Mouse (Mus musculus): ENCODE results near the gene Rpl7l1. TPM values are rescaled to one million over a fixed set of nuclear protein-coding genes. Genes with fewer than 3 reads are reported as not detected.

Rpl7l1 gene
- 133 and 150 TPM in 2 replicates for polyA plus RNA-seq (2014; fragmentation: Nextera tagmentation; extraction: Ambion mirVana)

- Histone ChIP-seq H3K4me3 (ENCODE audit: low read depth, low read length) (peak within 1 kb of the TSS; percentile 49), H3K9me3 (ENCODE audit: control insufficient read depth, low read length) (no peaks in the 10 kb centered on the region), H3K4me2 (ENCODE audit: low read length) (peak within 1 kb of the TSS; percentile 73), H3K27ac (ENCODE audit: low read depth) (peak within 1 kb of the TSS; percentile 86), H3K9ac (ENCODE audit: low read length) (peak within 1 kb of the TSS; percentile 55), H3K27me3 (replicated peaks; ENCODE audit: control insufficient read depth, insufficient read depth, low read length) (no peaks in the 10 kb centered on the region), H3K4me1 (replicated peaks; ENCODE audit: control insufficient read depth, insufficient read depth, low read length) (peaks cover 7% of the 10 kb centered on the region; the same call in 1 of the 2 replicates), H3K36me3 (ENCODE audit: control insufficient read depth, insufficient read depth, low read length) (peaks cover 33% of the 10 kb centered on the region)
- peak; percentile 94 for DNase-seq (ENCODE audit: low spot score)
- peak; percentile 93 for ATAC-seq (replicated peaks; ENCODE audit: low FRiP score, low TSS enrichment, low read depth)
- under 1% methylated on average over 44 of the region's 44 CpGs for WGBS
These were observed at the start of gene Rpl7l1 for GRCm38 (mm10) chr17:46782341-46783221. Gene Rpl7l1, minus strand, starts transcription at chr17:46782672.

GRCm38 (mm10) chr17:46829856-46830535 lies 47.5 kb upstream of the Rpl7l1 start:
- H3K4me2 ChIP-seq (ENCODE audit: low read length) = no peak overlapping the region
- H3K9ac ChIP-seq (ENCODE audit: low read length) = no peak overlapping the region
- no peak overlapping the region for H3K27ac ChIP-seq (ENCODE audit: low read depth)
- no peak overlapping the region for H3K4me3 ChIP-seq (ENCODE audit: low read depth, low read length)
- peaks cover 24% of the 10 kb centered on the region for H3K36me3 ChIP-seq (ENCODE audit: control insufficient read depth, insufficient read depth, low read length)
- H3K27me3 ChIP-seq (replicated peaks; ENCODE audit: control insufficient read depth, insufficient read depth, low read length) = no peaks in the 10 kb centered on the region
- no peaks in the 10 kb centered on the region for H3K9me3 ChIP-seq (ENCODE audit: control insufficient read depth, low read length)
- DNase-seq (ENCODE audit: low spot score) (no peak), ATAC-seq (replicated peaks; ENCODE audit: low FRiP score, low TSS enrichment, low read depth) (no peak)
- H3K4me1 ChIP-seq (replicated peaks; ENCODE audit: control insufficient read depth, insufficient read depth, low read length) = no peaks in the 10 kb centered on the region
- WGBS = 85% methylated on average over 11 of the region's 11 CpGs

- ATAC-seq (replicated peaks; ENCODE audit: low FRiP score, low TSS enrichment, low read depth) (no peak), DNase-seq (ENCODE audit: low spot score) (no peak)
These were observed 46.5 kb upstream of the Rpl7l1 start for GRCm38 (mm10) chr17:46828935-46829334.

GRCm38 (mm10) chr17:46823091-46823490 lies 40.6 kb upstream of the Rpl7l1 start:
- Histone ChIP-seq H3K27me3 (replicated peaks; ENCODE audit: control insufficient read depth, insufficient read depth, low read length) (no peaks in the 10 kb centered on the region), H3K4me1 (replicated peaks; ENCODE audit: control insufficient read depth, insufficient read depth, low read length) (no peaks in the 10 kb centered on the region), H3K9ac (ENCODE audit: low read length) (no peak overlapping the region), H3K9me3 (ENCODE audit: control insufficient read depth, low read length) (no peaks in the 10 kb centered on the region; the same call in 1 of the 2 replicates), H3K27ac (ENCODE audit: low read depth) (no peak overlapping the region), H3K4me2 (ENCODE audit: low read length) (no peak overlapping the region), H3K4me3 (ENCODE audit: low read depth, low read length) (no peak overlapping the region), H3K36me3 (ENCODE audit: control insufficient read depth, insufficient read depth, low read length) (peaks cover 51% of the 10 kb centered on the region)
- ATAC-seq (replicated peaks; ENCODE audit: low FRiP score, low TSS enrichment, low read depth) = no peak
- no peak for DNase-seq (ENCODE audit: low spot score)
- WGBS = 95% methylated on average over 8 of the region's 8 CpGs

More at GRCm38 (mm10) chr17:46828935-46829334, 46.5 kb upstream of the Rpl7l1 start:
- no peak overlapping the region for H3K4me3 ChIP-seq (ENCODE audit: low read depth, low read length)
- 86% methylated on average over 3 of the region's 3 CpGs for WGBS
- no peaks in the 10 kb centered on the region for H3K4me1 ChIP-seq (replicated peaks; ENCODE audit: control insufficient read depth, insufficient read depth, low read length)
- H3K36me3 ChIP-seq (ENCODE audit: control insufficient read depth, insufficient read depth, low read length) = peaks cover 35% of the 10 kb centered on the region
- no peak overlapping the region for H3K9ac ChIP-seq (ENCODE audit: low read length)
- no peaks in the 10 kb centered on the region for H3K9me3 ChIP-seq (ENCODE audit: control insufficient read depth, low read length)
- H3K27me3 ChIP-seq (replicated peaks; ENCODE audit: control insufficient read depth, insufficient read depth, low read length) = no peaks in the 10 kb centered on the region
- no peak overlapping the region for H3K27ac ChIP-seq (ENCODE audit: low read depth)
- H3K4me2 ChIP-seq (ENCODE audit: low read length) = no peak overlapping the region

GRCm38 (mm10) chr17:46820628-46821027 lies 38.2 kb upstream of the Rpl7l1 start:
- no peaks in the 10 kb centered on the region for H3K4me1 ChIP-seq (replicated peaks; ENCODE audit: control insufficient read depth, insufficient read depth, low read length)
- H3K4me2 ChIP-seq (ENCODE audit: low read length) = no peak overlapping the region
- ATAC-seq (replicated peaks; ENCODE audit: low FRiP score, low TSS enrichment, low read depth) (no peak), DNase-seq (ENCODE audit: low spot score) (no peak)
- H3K9me3 ChIP-seq (ENCODE audit: control insufficient read depth, low read length) = no peaks in the 10 kb centered on the region; the same call in 1 of the 2 replicates
- peaks cover 39% of the 10 kb centered on the region for H3K36me3 ChIP-seq (ENCODE audit: control insufficient read depth, insufficient read depth, low read length)
- H3K27ac ChIP-seq (ENCODE audit: low read depth) = no peak overlapping the region
- H3K27me3 ChIP-seq (replicated peaks; ENCODE audit: control insufficient read depth, insufficient read depth, low read length) = no peaks in the 10 kb centered on the region
- no peak overlapping the region for H3K4me3 ChIP-seq (ENCODE audit: low read depth, low read length)
- H3K9ac ChIP-seq (ENCODE audit: low read length) = no peak overlapping the region
- 89% methylated on average over 7 of the region's 7 CpGs for WGBS

GRCm38 (mm10) chr17:46817734-46818158 lies 35.3 kb upstream of the Rpl7l1 start:
- no peak overlapping the region for H3K4me2 ChIP-seq (ENCODE audit: low read length)
- no peaks in the 10 kb centered on the region for H3K4me1 ChIP-seq (replicated peaks; ENCODE audit: control insufficient read depth, insufficient read depth, low read length)
- DNase-seq (ENCODE audit: low spot score) (no peak), ATAC-seq (replicated peaks; ENCODE audit: low FRiP score, low TSS enrichment, low read depth) (no peak)
- H3K27me3 ChIP-seq (replicated peaks; ENCODE audit: control insufficient read depth, insufficient read depth, low read length) = no peaks in the 10 kb centered on the region
- peaks cover 24% of the 10 kb centered on the region for H3K36me3 ChIP-seq (ENCODE audit: control insufficient read depth, insufficient read depth, low read length)
- H3K4me3 ChIP-seq (ENCODE audit: low read depth, low read length) = no peak overlapping the region
- H3K9ac ChIP-seq (ENCODE audit: low read length) = no peak overlapping the region
- H3K9me3 ChIP-seq (ENCODE audit: control insufficient read depth, low read length) = no peaks in the 10 kb centered on the region; the same call in 1 of the 2 replicates
- H3K27ac ChIP-seq (ENCODE audit: low read depth) = no peak overlapping the region
- WGBS = 85% methylated on average over 12 of the region's 12 CpGs

- H3K36me3 ChIP-seq (ENCODE audit: control insufficient read depth, insufficient read depth, low read length) = peaks cover 30% of the 10 kb centered on the region
- no peak overlapping the region for H3K27ac ChIP-seq (ENCODE audit: low read depth)
- H3K9ac ChIP-seq (ENCODE audit: low read length) = no peak overlapping the region
- H3K4me2 ChIP-seq (ENCODE audit: low read length) = no peak overlapping the region
- no peaks in the 10 kb centered on the region for H3K4me1 ChIP-seq (replicated peaks; ENCODE audit: control insufficient read depth, insufficient read depth, low read length)
- no peaks in the 10 kb centered on the region for H3K27me3 ChIP-seq (replicated peaks; ENCODE audit: control insufficient read depth, insufficient read depth, low read length)
- H3K4me3 ChIP-seq (ENCODE audit: low read depth, low read length) = no peak overlapping the region
- 74% methylated on average over 13 of the region's 13 CpGs for WGBS
- H3K9me3 ChIP-seq (ENCODE audit: control insufficient read depth, low read length) = no peaks in the 10 kb centered on the region
- ATAC-seq (replicated peaks; ENCODE audit: low FRiP score, low TSS enrichment, low read depth) (no peak), DNase-seq (ENCODE audit: low spot score) (no peak)
These were observed 33.8 kb upstream of the Rpl7l1 start for GRCm38 (mm10) chr17:46816306-46816705.

- no peak overlapping the region for H3K27ac ChIP-seq (ENCODE audit: low read depth)
- 88% methylated on average over 6 of the region's 6 CpGs for WGBS
- H3K36me3 ChIP-seq (ENCODE audit: control insufficient read depth, insufficient read depth, low read length) = peaks cover 32% of the 10 kb centered on the region
- no peaks in the 10 kb centered on the region for H3K27me3 ChIP-seq (replicated peaks; ENCODE audit: control insufficient read depth, insufficient read depth, low read length)
- H3K9me3 ChIP-seq (ENCODE audit: control insufficient read depth, low read length) = no peaks in the 10 kb centered on the region
- DNase-seq (ENCODE audit: low spot score) (no peak), ATAC-seq (replicated peaks; ENCODE audit: low FRiP score, low TSS enrichment, low read depth) (no peak)
- H3K9ac ChIP-seq (ENCODE audit: low read length) = no peak overlapping the region
- H3K4me2 ChIP-seq (ENCODE audit: low read length) = no peak overlapping the region
- H3K4me3 ChIP-seq (ENCODE audit: low read depth, low read length) = no peak overlapping the region
- H3K4me1 ChIP-seq (replicated peaks; ENCODE audit: control insufficient read depth, insufficient read depth, low read length) = no peaks in the 10 kb centered on the region
These were observed 32.0 kb upstream of the Rpl7l1 start for GRCm38 (mm10) chr17:46814497-46814896.

Measured in intestine, embryonic 14.5 days (tissue).